ENCODE assay signal across 8 mouse cellular contexts in the genomic region with DNA sequence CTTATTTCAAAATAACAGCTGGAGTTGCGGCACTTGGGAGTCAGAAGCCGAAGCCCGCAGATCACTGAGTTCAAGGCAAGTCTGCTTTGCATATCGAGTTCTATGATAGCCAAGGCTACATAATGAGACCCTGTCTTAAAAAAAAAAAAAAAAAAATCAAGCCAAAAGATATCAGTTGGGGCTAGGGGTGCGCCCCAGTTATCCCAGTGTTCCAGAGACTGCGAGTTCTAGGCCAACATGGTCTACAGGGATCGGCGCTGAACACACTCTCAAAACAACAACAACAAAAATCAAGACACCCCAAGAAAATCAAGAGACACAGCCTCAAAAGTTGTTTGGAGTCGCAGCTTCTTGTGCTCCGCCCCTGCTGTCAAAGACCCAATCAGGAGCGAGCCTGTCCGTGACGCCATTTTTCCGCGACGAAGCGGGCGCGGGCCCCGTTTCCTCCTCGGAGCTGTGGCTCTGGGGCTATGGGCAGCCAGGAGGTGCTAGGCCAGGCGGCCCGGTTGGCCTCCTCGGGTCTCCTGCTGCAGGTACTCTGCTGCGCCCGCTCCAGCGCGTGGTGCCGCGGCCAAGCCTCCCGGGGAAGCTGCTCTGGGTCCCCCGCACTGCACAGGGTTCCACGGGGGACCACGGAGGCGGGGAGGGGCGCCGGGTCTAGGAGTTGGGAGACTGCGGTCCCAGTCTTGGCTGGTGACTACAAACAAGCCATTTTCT. TPM values are rescaled to one million over a fixed set of nuclear protein-coding genes. Genes with fewer than 3 reads are reported as not detected.
DNase-seq lines count a peak whose midpoint lies in the region; ATAC-seq and TF ChIP-seq lines count a peak whose summit lies in the region.

A gene (plus strand): TSS at position 418 of the 717 bp plus-strand sequence.

- no peaks in the 10 kb centered on the region for H3K27me3 ChIP-seq in forebrain, embryonic 10.5 days (ENCODE audit: poor library complexity, severe bottlenecking)
- 0 out of 2 replicates have a peak, but pooled peaks cover 3% of the 10 kb centered on the region for H3K27me3 ChIP-seq in heart, embryonic 15.5 days
- no peaks in the 10 kb centered on the region for H3K27me3 ChIP-seq in liver, embryonic 14.5 days (ENCODE audit: control insufficient read depth, insufficient read depth, low read length)
- no peaks in the 10 kb centered on the region for H3K27me3 ChIP-seq in neural tube, embryonic 11.5 days (ENCODE audit: control insufficient read depth, insufficient read depth, low read length)
- H3K27me3 ChIP-seq in stomach, postnatal 0 days (ENCODE audit: control insufficient read depth, insufficient read depth, low read length) = no peaks in the 10 kb centered on the region

- 3% methylated on average over 38 of the region's 38 CpGs for WGBS in forebrain, embryonic 10.5 days
- 3% methylated on average over 38 of the region's 38 CpGs for WGBS in heart, embryonic 15.5 days
- 2% methylated on average over 38 of the region's 38 CpGs for WGBS in liver, embryonic 14.5 days (ENCODE audit: insufficient replicate concordance)
- 2% methylated on average over 38 of the region's 38 CpGs for WGBS in neural tube, embryonic 11.5 days
- WGBS in stomach, postnatal 0 days = 3% methylated on average over 38 of the region's 38 CpGs

- H3K27ac ChIP-seq in forebrain, embryonic 10.5 days = peak within 1 kb of the TSS; percentile 99
- peak within 1 kb of the TSS; percentile 84 for H3K27ac ChIP-seq in heart, embryonic 15.5 days
- no peak within 1 kb of the TSS for H3K27ac ChIP-seq in liver, embryonic 14.5 days
- peak within 1 kb of the TSS; percentile 60; the same call in 1 of the 2 replicates for H3K27ac ChIP-seq in neural tube, embryonic 11.5 days (ENCODE audit: low read depth, low read length)
- H3K27ac ChIP-seq in stomach, postnatal 0 days (replicated peaks) = peak within 1 kb of the TSS; percentile 96

- ATAC-seq in heart, embryonic 15.5 days (replicated peaks; ENCODE audit: insufficient number of reproducible peaks, insufficient read depth, low FRiP score, low read depth) = peak; percentile 83
- peak; percentile 95 for ATAC-seq in liver, embryonic 14.5 days (ENCODE audit: insufficient read depth)
- peak; percentile 95 for ATAC-seq in neural tube, embryonic 11.5 days (ENCODE audit: insufficient read depth, low FRiP score, low TSS enrichment)
- peak; percentile 87 for ATAC-seq in stomach, postnatal 0 days (ENCODE audit: low FRiP score, low TSS enrichment)

- no peaks in the 10 kb centered on the region for H3K9me3 ChIP-seq in forebrain, embryonic 10.5 days
- H3K9me3 ChIP-seq in heart, embryonic 15.5 days (replicated peaks) = no peaks in the 10 kb centered on the region
- no peaks in the 10 kb centered on the region for H3K9me3 ChIP-seq in liver, embryonic 14.5 days (ENCODE audit: control insufficient read depth, low read length)
- H3K9me3 ChIP-seq in neural tube, embryonic 11.5 days (ENCODE audit: control insufficient read depth, low read length) = no peaks in the 10 kb centered on the region
- H3K9me3 ChIP-seq in stomach, postnatal 0 days (ENCODE audit: control insufficient read depth, low read length) = no peaks in the 10 kb centered on the region

- DNase-seq in CD8-positive naive resting alpha-beta T cell, adult 2 months (ENCODE audit: low read depth in 2 of 2, low spot score in 2 of 2) = peak; percentile 98 to 100
- DNase-seq in c-Kit-positive CD71-negative TER-119-negative erythroid progenitor cells, embryonic 14.5 days (ENCODE audit: low read depth) = peak; percentile 94
- DNase-seq in forebrain, embryonic 10.5 days (ENCODE audit: extremely low spot score, low spot score) = peak; percentile 100
- peak; percentile 98 for DNase-seq in kidney, postnatal 25 days
- DNase-seq in liver, embryonic 14.5 days (ENCODE audit: low read depth in 3 of 3, low spot score in 3 of 3) = peak; percentile 88 to 90 (median 88)
- DNase-seq in neural tube, embryonic 11.5 days (ENCODE audit: low spot score) = peak; percentile 97
- peak; percentile 99 for DNase-seq in stomach, postnatal 0 days (ENCODE audit: low spot score)

- peaks cover 12% of the 10 kb centered on the region for H3K4me1 ChIP-seq in forebrain, embryonic 10.5 days
- H3K4me1 ChIP-seq in heart, embryonic 15.5 days (replicated peaks) = peaks cover 12% of the 10 kb centered on the region
- H3K4me1 ChIP-seq in liver, embryonic 14.5 days (replicated peaks; ENCODE audit: control insufficient read depth in 2 of 2, insufficient read depth in 2 of 2, low read length in 1 of 2) = peaks cover 5 to 10% of the 10 kb centered on the region in 2 experiments
- peaks cover 4% of the 10 kb centered on the region; the same call in 1 of the 2 replicates for H3K4me1 ChIP-seq in neural tube, embryonic 11.5 days (ENCODE audit: control insufficient read depth, insufficient read depth, low read length)
- 0 out of 2 replicates have a peak, but pooled peaks cover 3% of the 10 kb centered on the region for H3K4me1 ChIP-seq in stomach, postnatal 0 days (replicated peaks; ENCODE audit: control insufficient read depth, insufficient read depth)

- no peak for TF ChIP-seq EP300 in liver, embryonic 14.5 days (IDR thresholded peaks at IDR 0.05; ENCODE audit: low read depth)
- no peak for TF ChIP-seq EP300 in stomach, postnatal 0 days (optimal IDR thresholded peaks at IDR 0.05)

- peak; percentile 55 for TF ChIP-seq CTCF in liver, embryonic 14.5 days (IDR thresholded peaks at IDR 0.05; ENCODE audit: low read depth)
- TF ChIP-seq CTCF in stomach, postnatal 0 days (IDR thresholded peaks at IDR 0.05; ENCODE audit: low read depth) = peak; percentile 54

- H3K4me2 ChIP-seq in heart, embryonic 15.5 days = peak within 1 kb of the TSS; percentile 70
- H3K4me2 ChIP-seq in liver, embryonic 14.5 days (ENCODE audit: low read depth) = peak within 1 kb of the TSS; percentile 75
- peak within 1 kb of the TSS; percentile 61 for H3K4me2 ChIP-seq in neural tube, embryonic 11.5 days (ENCODE audit: low read depth)
- H3K4me2 ChIP-seq in stomach, postnatal 0 days (replicated peaks; ENCODE audit: low read depth) = peak within 1 kb of the TSS; percentile 65

- peak within 1 kb of the TSS; percentile 95 for H3K9ac ChIP-seq in heart, embryonic 15.5 days
- H3K9ac ChIP-seq in liver, embryonic 14.5 days (replicated peaks) = peak within 1 kb of the TSS; percentile 75
- H3K9ac ChIP-seq in neural tube, embryonic 11.5 days (ENCODE audit: low read length) = peak within 1 kb of the TSS; percentile 97
- H3K9ac ChIP-seq in stomach, postnatal 0 days (ENCODE audit: low read length) = peak within 1 kb of the TSS; percentile 100

- H3K36me3 ChIP-seq in forebrain, embryonic 10.5 days (replicated peaks) = peaks cover 7% of the 10 kb centered on the region
- H3K36me3 ChIP-seq in heart, embryonic 15.5 days = no peaks in the 10 kb centered on the region; the same call in 1 of the 2 replicates
- no peaks in the 10 kb centered on the region for H3K36me3 ChIP-seq in liver, embryonic 14.5 days (replicated peaks; ENCODE audit: control insufficient read depth, insufficient read depth, low read depth)
- H3K36me3 ChIP-seq in neural tube, embryonic 11.5 days (ENCODE audit: control insufficient read depth, insufficient read depth, low read length) = no peaks in the 10 kb centered on the region; the same call in 1 of the 2 replicates
- H3K36me3 ChIP-seq in stomach, postnatal 0 days (ENCODE audit: control insufficient read depth, insufficient read depth, low read length) = no peaks in the 10 kb centered on the region

- H3K4me3 ChIP-seq in forebrain, embryonic 10.5 days = peak within 1 kb of the TSS; percentile 97
- H3K4me3 ChIP-seq in heart, embryonic 15.5 days = peak within 1 kb of the TSS; percentile 80
- peak within 1 kb of the TSS; percentile 68 to 97 for H3K4me3 ChIP-seq in liver, embryonic 14.5 days (ENCODE audit: insufficient read depth in 1 of 2, low read depth in 2 of 2, low read length in 2 of 2)
- H3K4me3 ChIP-seq in neural tube, embryonic 11.5 days (ENCODE audit: low read depth, low read length) = peak within 1 kb of the TSS; percentile 81
- H3K4me3 ChIP-seq in stomach, postnatal 0 days (ENCODE audit: low read depth, low read length) = peak within 1 kb of the TSS; percentile 95

RNA-seq across cellular contexts. Expression of the gene that starts here (rescaled TPM):
- polyA plus RNA-seq in forebrain, embryonic 10.5 days (2016; fragmentation: Nextera tagmentation; extraction: Ambion mirVana) = 12.7 and 14.7 TPM in 2 replicates
- polyA plus RNA-seq in heart, embryonic 15.5 days (2015; fragmentation: Nextera tagmentation; extraction: Ambion mirVana) = 8.8 and 11.5 TPM in 2 replicates
- polyA plus RNA-seq in liver, embryonic 14.5 days (2012; rRNA removed) = 3.0 and 3.4 TPM in 2 replicates
- 2.8 and 2.9 TPM in 2 replicates for polyA plus RNA-seq in liver, embryonic 14.5 days (2014; fragmentation: Nextera tagmentation; extraction: Ambion mirVana)
- 11.6 and 11.7 TPM in 2 replicates for polyA plus RNA-seq in neural tube, embryonic 11.5 days (2014; fragmentation: Nextera tagmentation; extraction: Ambion mirVana)
- 12.1 and 12.3 TPM in 2 replicates for polyA plus RNA-seq in stomach, postnatal 0 days (2015; fragmentation: Nextera tagmentation; extraction: Ambion mirVana)
